Mouse (Mus musculus) ES-E14 (cell line): Measurements from ENCODE around the gene Actn1. TPM values are rescaled to one million over a fixed set of nuclear protein-coding genes. Genes with fewer than 3 reads are reported as not detected.

Experiments
- DNase-seq: peaks from one replicate; pipeline ENCODE4 v3.0.0-alpha.2; 2013; ENCODE audit warnings: low read depth, low spot score
- H3K27ac ChIP-seq: 2 replicates; pipeline ENCODE4 v1.5.1; 2012; ENCODE audit warnings: low read depth, mild to moderate bottlenecking, low read length, moderate library complexity, mixed read lengths; ENCODE audit not compliant: poor library complexity, insufficient read depth, severe bottlenecking
- H3K36me3 ChIP-seq: 2 replicates; pipeline ENCODE4 v1.6.1; 2012; ENCODE audit warnings: mild to moderate bottlenecking, low read length, moderate library complexity, mixed read lengths; ENCODE audit not compliant: control insufficient read depth, poor library complexity, insufficient read depth, severe bottlenecking
- H3K4me1 ChIP-seq, 2 experiments: fragments of 150-350 bp in 1 of 2; sonication (generic) in 1 of 2; 2 replicates each; pipeline ENCODE4 v1.6.1; 2012; ENCODE audit warnings: low read length in 2 of 2, mild to moderate bottlenecking in 1 of 2, mixed read lengths in 1 of 2; ENCODE audit not compliant: control insufficient read depth in 2 of 2, insufficient read depth in 2 of 2, poor library complexity in 1 of 2
- H3K4me3 ChIP-seq, 2 experiments: fragments of 150-350 bp in 1 of 2; sonication (generic) in 1 of 2; 2 replicates each; pipeline ENCODE4 v1.5.1; 2012; ENCODE audit warnings: low read length in 2 of 2, low read depth in 1 of 2, mild to moderate bottlenecking in 1 of 2, mixed read lengths in 1 of 2; ENCODE audit not compliant: insufficient read depth in 1 of 2, poor library complexity in 1 of 2, severe bottlenecking in 1 of 2
- H3K9ac ChIP-seq: 2 replicates; pipeline ENCODE4 v1.6.1; 2012; ENCODE audit warnings: low read depth, mild to moderate bottlenecking, low read length, mixed read lengths; ENCODE audit not compliant: poor library complexity, insufficient read depth, severe bottlenecking
- H3K9me3 ChIP-seq: fragments of 150-350 bp; sonication (generic); 2 replicates; pipeline ENCODE4 v1.6.1; 2012; ENCODE audit warnings: low read depth, mild to moderate bottlenecking, low read length; ENCODE audit not compliant: control insufficient read depth, insufficient read depth
- CHD2 ChIP-seq: IDR thresholded peaks from 2 replicates; pipeline ENCODE4 v1.6.1; 2014; ENCODE audit warnings: mild to moderate bottlenecking, low read depth, low read length, inconsistent platforms
- HCFC1 ChIP-seq: IDR thresholded peaks from 2 replicates; pipeline ENCODE4 v1.6.1; 2012; ENCODE audit warnings: low read length, inconsistent platforms, borderline replicate concordance; ENCODE audit not compliant: insufficient read depth
- MAFK ChIP-seq: IDR thresholded peaks from 2 replicates; pipeline ENCODE4 v1.6.1; 2014; ENCODE audit warnings: mild to moderate bottlenecking, low read depth, low read length, inconsistent platforms; ENCODE audit not compliant: insufficient read depth
- ZC3H11A ChIP-seq: IDR thresholded peaks from 2 replicates; pipeline ENCODE4 v1.6.1; 2012; ENCODE audit warnings: low read depth, mild to moderate bottlenecking, inconsistent platforms, low read length, borderline replicate concordance
- ZNF384 ChIP-seq: IDR thresholded peaks from 2 replicates; pipeline ENCODE4 v1.6.1; 2012; ENCODE audit warnings: low read depth, low read length, inconsistent platforms
- in situ Hi-C, 2 experiments: fragments of 600-800 bp; cut with MboI; formaldehyde crosslinking; loops; one replicate each; pipeline ENCODE4 v1.15.1; 2025; ENCODE audit warnings: low sequenced_read_pairs in 2 of 2, inconsistent platforms in 1 of 2; ENCODE audit not compliant: unreplicated experiment in 2 of 2
- total RNA-seq: library from RNA; depleted of rRNA; stranded (reverse); fragments of 300-350 nt; gene quantifications from 2 replicates; pipeline ENCODE4 v1.2.3, GENCODE M21; 2012

Actn1 gene
- total RNA-seq, 1 experiment: 255 TPM

- in situ Hi-C loops: loop anchor here (10.0 to 25.0 kb wide), 3 partner anchors 518 to 768 kb away; no protein-coding TSS in a partner anchor
- Histone ChIP-seq H3K27ac (no peak overlapping the region), H3K4me3 (no peak overlapping the region), H3K9ac (no peak overlapping the region), H3K4me1 (peaks cover 4 to 24% of the 10 kb centered on the region in 2 experiments), H3K9me3 (no peaks in the 10 kb centered on the region), H3K36me3 (no peaks in the 10 kb centered on the region; the same call in 1 of the 2 replicates)
- no peak for TF ChIP-seq ZC3H11A
- no peak for TF ChIP-seq HCFC1
- TF ChIP-seq CHD2: no peak
- TF ChIP-seq MAFK: no peak
- TF ChIP-seq ZNF384: no peak
- DNase-seq: no peak
These were observed 129.4 kb downstream of the Actn1 start for GRCm38 (mm10) chr12:80130558-80131358.

- Histone ChIP-seq H3K9ac (no peak overlapping the region), H3K9me3 (no peaks in the 10 kb centered on the region), H3K27ac (no peak overlapping the region), H3K36me3 (peaks cover 2% of the 10 kb centered on the region; the same call in 1 of the 2 replicates), H3K4me1 (peaks cover 6 to 30% of the 10 kb centered on the region in 2 experiments), H3K4me3 (no peak overlapping the region)
- TF ChIP-seq HCFC1 (no peak), MAFK (no peak), ZNF384 (no peak), CHD2 (no peak), ZC3H11A (no peak)
- no peak for DNase-seq
- in situ Hi-C loops: loop anchor here in 1 of 2 experiments (25.0 kb wide), 2 partner anchors 517 to 767 kb away; no protein-coding TSS in a partner anchor
These were observed 130.6 kb downstream of the Actn1 start for GRCm38 (mm10) chr12:80129531-80129930.

GRCm38 (mm10) chr12:80127191-80127762 is 132.9 kb downstream of the Actn1 start:
- peaks cover 6 to 43% of the 10 kb centered on the region in 2 experiments for H3K4me1 ChIP-seq
- no peak for DNase-seq
- H3K27ac ChIP-seq: no peak overlapping the region
- H3K9me3 ChIP-seq: no peaks in the 10 kb centered on the region
- no peak overlapping the region for H3K9ac ChIP-seq
- in situ Hi-C loops: loop anchor here in 1 of 2 experiments (25.0 kb wide), 2 partner anchors 515 to 765 kb away; no protein-coding TSS in a partner anchor
- peaks cover 7% of the 10 kb centered on the region; the same call in 1 of the 2 replicates for H3K36me3 ChIP-seq
- TF ChIP-seq ZC3H11A (no peak), MAFK (peak; percentile 41; the same call in 1 of the 2 replicates)
- H3K4me3 ChIP-seq: no peak overlapping the region

GRCm38 (mm10) chr12:80125316-80125715 is 134.9 kb downstream of the Actn1 start:
- no peak for DNase-seq
- Histone ChIP-seq H3K4me1 (peaks cover 4 to 30% of the 10 kb centered on the region in 2 experiments), H3K36me3 (peaks cover 10% of the 10 kb centered on the region; the same call in 1 of the 2 replicates), H3K27ac (no peak overlapping the region), H3K9me3 (no peaks in the 10 kb centered on the region), H3K9ac (no peak overlapping the region), H3K4me3 (no peak overlapping the region)
- TF ChIP-seq CHD2 (no peak), ZNF384 (no peak), ZC3H11A (no peak), MAFK (no peak), HCFC1 (no peak)
- in situ Hi-C loops: loop anchor here in 1 of 2 experiments (25.0 kb wide), 2 partner anchors 513 to 763 kb away; no protein-coding TSS in a partner anchor
